Comparison of ENCODE assay signal across 23 mouse cellular contexts in genomic region chr5:124480119-124480518, GRCm38 (mm10). TPM values are rescaled to one million over a fixed set of nuclear protein-coding genes. Genes with fewer than 3 reads are reported as not detected.
DNase-seq lines count a peak whose midpoint lies in the region; ATAC-seq and TF ChIP-seq lines count a peak whose summit lies in the region.
"Had no signal": no experiment of that assay in that cellular context is flagged by ENCODE, and none has a peak within 500 bp of the region (broad histone marks: within the 10 kb centered on the region; RNA-seq: fewer than 3 reads in every experiment).

No protein-coding gene starts in this region.

- H3K27ac ChIP-seq in heart, embryonic 16.5 days (ENCODE audit: low read length): peak overlapping the region; percentile 57
- H3K27ac ChIP-seq in testis, adult 2 months (ENCODE audit: control insufficient read depth, insufficient read depth, low read depth, low read length): peak overlapping the region; percentile 59; the same call in 1 of the 2 replicates
- H3K27ac ChIP-seq in brown adipose tissue, adult 24 weeks (replicated peaks; ENCODE audit: low read depth, low read length): peak overlapping the region; percentile 55
- H3K27ac ChIP-seq: embryonic facial prominence, embryonic 12.5 days; forebrain, embryonic 15.5 days; hindbrain, embryonic 14.5 days; layer of hippocampus, adult 2 months; neural tube, embryonic 15.5 days; stomach, embryonic 15.5 days had no signal

- no peak for TF ChIP-seq POLR2A in testis, adult 2 months (IDR thresholded peaks at IDR 0.05; ENCODE audit: control insufficient read depth, low read depth, low read length)

- no peak for ATAC-seq in heart, embryonic 16.5 days (replicated peaks; ENCODE audit: extremely low read depth, insufficient read depth, low FRiP score)
- ATAC-seq: forebrain, embryonic 15.5 days; intestine, postnatal 0 days had no signal

- no peak for TF ChIP-seq CTCF in testis, adult 2 months (IDR thresholded peaks at IDR 0.05; ENCODE audit: control insufficient read depth, insufficient read depth, insufficient replicate concordance, low read depth, low read length)

- H3K9me3 ChIP-seq in heart, embryonic 16.5 days (replicated peaks; ENCODE audit: control insufficient read depth, low read length): no peaks in the 10 kb centered on the region
- H3K9me3 ChIP-seq: embryonic facial prominence, embryonic 12.5 days; forebrain, embryonic 15.5 days; neural tube, embryonic 15.5 days; stomach, embryonic 15.5 days had no signal

- H3K36me3 ChIP-seq in heart, embryonic 16.5 days (ENCODE audit: control insufficient read depth, insufficient read depth): no peaks in the 10 kb centered on the region
- no peaks in the 10 kb centered on the region for H3K36me3 ChIP-seq in testis, adult 2 months (ENCODE audit: control insufficient read depth, insufficient read depth, low read length)
- H3K36me3 ChIP-seq: embryonic facial prominence, embryonic 12.5 days; forebrain, embryonic 15.5 days; neural tube, embryonic 15.5 days; stomach, embryonic 15.5 days had no signal

- H3K4me2 ChIP-seq in heart, embryonic 16.5 days (ENCODE audit: low read depth, low read length): no peak overlapping the region
- H3K4me2 ChIP-seq: embryonic facial prominence, embryonic 12.5 days; forebrain, embryonic 15.5 days; hindbrain, embryonic 14.5 days; midbrain, embryonic 11.5 days; neural tube, embryonic 15.5 days; stomach, embryonic 15.5 days had no signal

- intact Hi-C loops in heart, postnatal 25 days (cut with DNase I): loop anchor here (5.0 kb wide), 2 partner anchors 33 to 57 kb away; no protein-coding TSS in a partner anchor

- no peak for DNase-seq in heart, postnatal 25 days (ENCODE audit: low spot score)
- no peak for DNase-seq in testis, postnatal 14 days (ENCODE audit: low spot score)
- DNase-seq in embryo, embryonic 9.5 days (ENCODE audit: extremely low spot score): no peak
- DNase-seq in cerebellum, postnatal 36 days: no peak
- DNase-seq: adrenal gland, adult 2 months; cerebellum, adult 18-20 months; kidney, postnatal 10 days; left cerebral cortex, postnatal 4 days; lung, postnatal 36 days; retina, postnatal 1 day; right cerebral cortex, postnatal 4 days; thymus, postnatal 4 days had no signal

- H3K27me3 ChIP-seq in heart, embryonic 16.5 days (ENCODE audit: control insufficient read depth, insufficient read depth, low read length): no peaks in the 10 kb centered on the region
- no peaks in the 10 kb centered on the region for H3K27me3 ChIP-seq in testis, adult 2 months (ENCODE audit: control insufficient read depth, insufficient read depth, low read length)
- H3K27me3 ChIP-seq: embryonic facial prominence, embryonic 12.5 days; forebrain, embryonic 15.5 days; neural tube, embryonic 15.5 days; stomach, embryonic 15.5 days had no signal

- peaks cover 11% of the 10 kb centered on the region for H3K4me1 ChIP-seq in heart, embryonic 16.5 days (ENCODE audit: control insufficient read depth, insufficient read depth, low read length)
- peaks cover 14% of the 10 kb centered on the region for H3K4me1 ChIP-seq in testis, adult 2 months (ENCODE audit: control insufficient read depth, insufficient read depth, low read length)
- H3K4me1 ChIP-seq in brown adipose tissue, adult 24 weeks (ENCODE audit: control insufficient read depth, insufficient read depth, insufficient read length, low read length): peaks cover 3% of the 10 kb centered on the region; the same call in 1 of the 2 replicates

- 54% methylated on average over 4 of the region's 4 CpGs for whole genome bisulfite sequencing in heart, embryonic 16.5 days

- H3K9ac ChIP-seq in heart, embryonic 16.5 days (ENCODE audit: low read length): no peak overlapping the region
- H3K9ac ChIP-seq: embryonic facial prominence, embryonic 12.5 days; forebrain, embryonic 15.5 days; hindbrain, embryonic 14.5 days; neural tube, embryonic 15.5 days; stomach, embryonic 15.5 days had no signal

- H3K4me3 ChIP-seq in heart, embryonic 16.5 days (ENCODE audit: low read length): no peak overlapping the region
- H3K4me3 ChIP-seq in testis, adult 2 months (ENCODE audit: control insufficient read depth, low read depth, low read length): peak overlapping the region; percentile 23
- no peak overlapping the region for H3K4me3 ChIP-seq in brown adipose tissue, adult 24 weeks (ENCODE audit: insufficient read depth, low read depth, low read length)
- H3K4me3 ChIP-seq: embryonic facial prominence, embryonic 12.5 days; forebrain, embryonic 15.5 days; layer of hippocampus, adult 2 months; neural tube, embryonic 15.5 days; stomach, embryonic 15.5 days had no signal

RNA-seq across cellular contexts. Expression of gene Rilpl2, which starts 2.0 kb away (rescaled TPM):
- 19.2 and 21.3 TPM in 2 replicates for polyA plus RNA-seq in heart, embryonic 16.5 days (2015; fragmentation: Nextera tagmentation; extraction: Ambion mirVana)
- total RNA-seq in heart, postnatal 25 days (2021): 1 to 10 TPM; 7.9 to 9.4 TPM
- polyA plus RNA-seq in testis, adult 2 months (2012; rRNA removed): 19.6 and 20.8 TPM in 2 replicates
- polyA plus RNA-seq in brown adipose tissue, adult 24 weeks (2012; ENCODE audit: insufficient read depth, insufficient read length, missing spikeins): 10.8 and 15.6 TPM in 2 replicates

RNA-seq across cellular contexts. Expression of gene Snrnp35, which starts 2.8 kb away (rescaled TPM):
- polyA plus RNA-seq in heart, embryonic 16.5 days (2015; fragmentation: Nextera tagmentation; extraction: Ambion mirVana): 23.2 and 24.1 TPM in 2 replicates
- total RNA-seq in heart, postnatal 25 days (2021): 10 to 100 TPM; 10.0 to 12.7 TPM
- 26.5 and 35.7 TPM in 2 replicates for polyA plus RNA-seq in testis, adult 2 months (2012; rRNA removed)
- polyA plus RNA-seq in brown adipose tissue, adult 24 weeks (2012; ENCODE audit: insufficient read depth, insufficient read length, missing spikeins): 12.4 and 13.4 TPM in 2 replicates

RNA-seq across cellular contexts. Expression of gene Kmt5a, which starts 40.4 kb away (rescaled TPM):
- polyA plus RNA-seq in heart, embryonic 16.5 days (2015; fragmentation: Nextera tagmentation; extraction: Ambion mirVana): 30.4 and 31.2 TPM in 2 replicates
- total RNA-seq in heart, postnatal 25 days (2021): 100 to 1,000 TPM; 221 to 226 TPM
- polyA plus RNA-seq in testis, adult 2 months (2012; rRNA removed): 23.4 and 24.9 TPM in 2 replicates
- polyA plus RNA-seq in brown adipose tissue, adult 24 weeks (2012; ENCODE audit: insufficient read depth, insufficient read length, missing spikeins): 63.9 and 139 TPM in 2 replicates

RNA-seq across cellular contexts. Expression of gene Rilpl1, which starts 51.1 kb away (rescaled TPM):
- 27.7 and 28.2 TPM in 2 replicates for polyA plus RNA-seq in heart, embryonic 16.5 days (2015; fragmentation: Nextera tagmentation; extraction: Ambion mirVana)
- total RNA-seq in heart, postnatal 25 days (2021): 100 to 1,000 TPM; 191 to 222 TPM
- polyA plus RNA-seq in testis, adult 2 months (2012; rRNA removed): 1.5 and 1.8 TPM in 2 replicates
- polyA plus RNA-seq in brown adipose tissue, adult 24 weeks (2012; ENCODE audit: insufficient read depth, insufficient read length, missing spikeins): 4.9 and 8.7 TPM in 2 replicates

RNA-seq across cellular contexts. Expression of gene Sbno1, which starts 54.3 kb away (rescaled TPM):
- 57.9 and 61.1 TPM in 2 replicates for polyA plus RNA-seq in heart, embryonic 16.5 days (2015; fragmentation: Nextera tagmentation; extraction: Ambion mirVana)
- 10 to 100 TPM; 63.9 to 68.9 TPM for total RNA-seq in heart, postnatal 25 days (2021)
- polyA plus RNA-seq in testis, adult 2 months (2012; rRNA removed): 38.8 and 46.6 TPM in 2 replicates
- polyA plus RNA-seq in brown adipose tissue, adult 24 weeks (2012; ENCODE audit: insufficient read depth, insufficient read length, missing spikeins): 35.5 and 47.6 TPM in 2 replicates
